Mouse (Mus musculus): ENCODE data around the gene Fgf10. TPM values are rescaled to one million over a fixed set of nuclear protein-coding genes. Genes with fewer than 3 reads are reported as not detected.

Fgf10 gene
- polyA plus RNA-seq, 1 experiment from 2014 or later = 11.8 TPM

- Histone ChIP-seq H3K4me3 (replicated peaks) (no peak overlapping the region), H3K27ac (replicated peaks) (no peak overlapping the region), H3K4me1 (0 out of 2 replicates have a peak, but pooled peaks cover 3% of the 10 kb centered on the region), H3K27me3 (no peaks in the 10 kb centered on the region), H3K9me3 (replicated peaks) (no peaks in the 10 kb centered on the region), H3K9ac (no peak overlapping the region), H3K4me2 (replicated peaks) (no peak overlapping the region), H3K36me3 (no peaks in the 10 kb centered on the region)
- ATAC-seq (ENCODE audit: insufficient number of reproducible peaks, low FRiP score, low TSS enrichment, low read depth) = no peak
- WGBS = 55% methylated on average over 3 of the region's 3 CpGs
These were observed 48.8 kb downstream of the Fgf10 start for GRCm38 (mm10) chr13:118718396-118718795.

DNA sequence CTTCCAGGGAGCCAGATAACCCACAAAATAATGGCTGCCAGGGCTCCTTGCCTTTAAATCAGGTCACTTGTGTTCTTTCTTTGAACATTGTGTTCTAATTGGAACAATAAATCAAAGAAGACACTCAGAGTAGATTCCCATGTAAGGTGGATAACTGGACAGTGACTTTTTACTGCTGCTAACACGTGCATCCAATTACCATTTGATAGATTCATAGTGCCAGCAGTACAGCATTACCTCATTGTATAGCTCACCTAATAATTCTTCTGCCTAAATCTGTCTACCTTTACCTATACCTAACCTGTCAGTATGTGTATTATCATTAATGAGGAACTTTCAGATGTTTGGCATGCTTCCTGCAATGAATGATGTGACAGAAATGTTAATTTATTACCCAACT, 52.1 kb downstream of the Fgf10 start:
- Histone ChIP-seq H3K36me3 (no peaks in the 10 kb centered on the region), H3K4me2 (replicated peaks) (no peak overlapping the region), H3K9ac (no peak overlapping the region), H3K4me1 (no peaks in the 10 kb centered on the region), H3K27me3 (no peaks in the 10 kb centered on the region), H3K9me3 (replicated peaks) (no peaks in the 10 kb centered on the region), H3K27ac (replicated peaks) (no peak overlapping the region), H3K4me3 (replicated peaks) (no peak overlapping the region)
- ATAC-seq (ENCODE audit: insufficient number of reproducible peaks, low FRiP score, low TSS enrichment, low read depth) = no peak
- WGBS = 61% methylated on average over 1 of the region's 1 CpGs

GRCm38 (mm10) chr13:118731850-118732552, 62.4 kb downstream of the Fgf10 start:
- H3K36me3 ChIP-seq = no peaks in the 10 kb centered on the region

DNA sequence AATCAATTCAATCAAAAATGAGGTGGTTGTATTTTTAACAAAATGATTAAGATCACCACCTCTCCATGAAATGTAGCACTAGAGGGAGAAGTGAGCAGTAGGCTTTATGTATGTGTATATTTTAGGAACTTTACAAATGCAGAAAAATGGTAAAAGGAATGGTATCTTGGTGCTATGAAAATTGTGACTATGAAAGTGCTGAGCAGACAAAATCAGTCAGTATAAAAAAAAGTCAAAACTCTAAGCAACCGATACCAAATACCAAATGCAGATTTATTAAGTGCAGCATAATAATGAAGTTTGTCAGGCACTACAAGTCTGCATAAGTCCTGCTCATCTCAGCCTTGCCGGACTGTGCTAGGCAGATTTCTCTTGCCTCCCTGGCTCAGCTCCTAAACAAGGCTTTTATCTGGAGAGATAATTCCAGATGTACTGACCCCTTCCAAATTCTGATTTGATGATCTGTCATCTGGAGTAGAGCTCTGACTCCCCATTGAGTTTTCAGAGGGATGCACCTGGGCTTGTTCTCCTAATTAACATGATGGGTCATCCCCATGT, 70.3 kb downstream of the Fgf10 start:
- H3K4me3 ChIP-seq (replicated peaks) = no peak overlapping the region
- no peaks in the 10 kb centered on the region for H3K27me3 ChIP-seq
- H3K9me3 ChIP-seq (replicated peaks) = no peaks in the 10 kb centered on the region
- H3K36me3 ChIP-seq = no peaks in the 10 kb centered on the region
- H3K9ac ChIP-seq = no peak overlapping the region
- WGBS = 75% methylated on average over 2 of the region's 2 CpGs
- ATAC-seq (ENCODE audit: insufficient number of reproducible peaks, low FRiP score, low TSS enrichment, low read depth) = no peak
- peaks cover 5% of the 10 kb centered on the region; the same call in 1 of the 2 replicates for H3K4me1 ChIP-seq
- no peak overlapping the region for H3K4me2 ChIP-seq (replicated peaks)
- H3K27ac ChIP-seq (replicated peaks) = no peak overlapping the region

More at GRCm38 (mm10) chr13:118731850-118732552, 62.4 kb downstream of the Fgf10 start:
- no peak for ATAC-seq (ENCODE audit: insufficient number of reproducible peaks, low FRiP score, low TSS enrichment, low read depth)
- peaks cover 5% of the 10 kb centered on the region; the same call in 1 of the 2 replicates for H3K4me1 ChIP-seq
- 26% methylated on average over 12 of the region's 12 CpGs for WGBS
- H3K4me3 ChIP-seq (replicated peaks) = peak overlapping the region; percentile 19
- no peak overlapping the region for H3K9ac ChIP-seq
- no peaks in the 10 kb centered on the region for H3K27me3 ChIP-seq
- no peaks in the 10 kb centered on the region for H3K9me3 ChIP-seq (replicated peaks)
- peak overlapping the region; percentile 73 for H3K27ac ChIP-seq (replicated peaks)
- H3K4me2 ChIP-seq (replicated peaks) = peak overlapping the region; percentile 41

- Histone ChIP-seq H3K9ac (no peak overlapping the region), H3K4me3 (replicated peaks) (no peak overlapping the region), H3K4me2 (replicated peaks) (no peak overlapping the region), H3K9me3 (replicated peaks) (no peaks in the 10 kb centered on the region), H3K36me3 (no peaks in the 10 kb centered on the region), H3K4me1 (no peaks in the 10 kb centered on the region), H3K27me3 (no peaks in the 10 kb centered on the region), H3K27ac (replicated peaks) (no peak overlapping the region)
- 70% methylated on average over 4 of the region's 4 CpGs for WGBS
- ATAC-seq (ENCODE audit: insufficient number of reproducible peaks, low FRiP score, low TSS enrichment, low read depth) = no peak
These were observed 73.2 kb downstream of the Fgf10 start for GRCm38 (mm10) chr13:118742788-118743187.

- H3K4me2 ChIP-seq (replicated peaks) = no peak overlapping the region
- H3K4me1 ChIP-seq = no peaks in the 10 kb centered on the region
- no peaks in the 10 kb centered on the region for H3K27me3 ChIP-seq
- H3K4me3 ChIP-seq (replicated peaks) = no peak overlapping the region
- H3K9ac ChIP-seq = no peak overlapping the region
- 80% methylated on average over 7 of the region's 7 CpGs for WGBS
- ATAC-seq (ENCODE audit: insufficient number of reproducible peaks, low FRiP score, low TSS enrichment, low read depth) = no peak
- H3K36me3 ChIP-seq = no peaks in the 10 kb centered on the region
- H3K27ac ChIP-seq (replicated peaks) = no peak overlapping the region
- H3K9me3 ChIP-seq (replicated peaks) = no peaks in the 10 kb centered on the region
These were observed 75.2 kb downstream of the Fgf10 start for GRCm38 (mm10) chr13:118744806-118745205.

DNA sequence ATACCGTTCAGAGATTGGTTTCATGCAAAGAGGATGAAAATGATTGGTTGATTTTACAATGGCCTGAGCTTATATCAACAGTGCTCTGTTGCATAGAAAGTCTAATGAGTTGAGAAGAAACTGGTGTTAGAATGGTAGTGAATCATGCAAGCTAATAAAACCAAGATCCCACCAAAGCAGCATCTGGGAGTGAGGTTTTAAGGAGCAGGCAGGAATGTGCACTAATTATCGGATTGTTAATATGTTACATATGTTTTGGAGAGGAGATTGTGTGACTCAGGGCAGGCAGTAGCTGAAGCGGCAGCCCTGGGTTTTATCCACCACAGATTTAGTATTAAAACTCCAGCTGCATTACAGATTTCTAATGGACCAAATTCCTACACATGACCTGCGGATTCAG, 76.8 kb downstream of the Fgf10 start:
- 46% methylated on average over 4 of the region's 4 CpGs for WGBS
- no peak overlapping the region for H3K27ac ChIP-seq (replicated peaks)
- no peak overlapping the region for H3K4me2 ChIP-seq (replicated peaks)
- no peaks in the 10 kb centered on the region for H3K4me1 ChIP-seq
- no peaks in the 10 kb centered on the region for H3K27me3 ChIP-seq
- no peak overlapping the region for H3K9ac ChIP-seq
- no peaks in the 10 kb centered on the region for H3K36me3 ChIP-seq
- no peak for ATAC-seq (ENCODE audit: insufficient number of reproducible peaks, low FRiP score, low TSS enrichment, low read depth)
- H3K9me3 ChIP-seq (replicated peaks) = no peaks in the 10 kb centered on the region
- H3K4me3 ChIP-seq (replicated peaks) = no peak overlapping the region

GRCm38 (mm10) chr13:118754024-118754423, 84.4 kb downstream of the Fgf10 start:
- Histone ChIP-seq H3K27me3 (no peaks in the 10 kb centered on the region), H3K27ac (replicated peaks) (no peak overlapping the region), H3K9ac (no peak overlapping the region), H3K4me3 (replicated peaks) (no peak overlapping the region), H3K4me1 (0 out of 2 replicates have a peak, but pooled peaks cover 3% of the 10 kb centered on the region), H3K4me2 (replicated peaks) (no peak overlapping the region), H3K36me3 (no peaks in the 10 kb centered on the region), H3K9me3 (replicated peaks) (no peaks in the 10 kb centered on the region)
- 41% methylated on average over 4 of the region's 4 CpGs for WGBS
- ATAC-seq (ENCODE audit: insufficient number of reproducible peaks, low FRiP score, low TSS enrichment, low read depth) = no peak

DNA sequence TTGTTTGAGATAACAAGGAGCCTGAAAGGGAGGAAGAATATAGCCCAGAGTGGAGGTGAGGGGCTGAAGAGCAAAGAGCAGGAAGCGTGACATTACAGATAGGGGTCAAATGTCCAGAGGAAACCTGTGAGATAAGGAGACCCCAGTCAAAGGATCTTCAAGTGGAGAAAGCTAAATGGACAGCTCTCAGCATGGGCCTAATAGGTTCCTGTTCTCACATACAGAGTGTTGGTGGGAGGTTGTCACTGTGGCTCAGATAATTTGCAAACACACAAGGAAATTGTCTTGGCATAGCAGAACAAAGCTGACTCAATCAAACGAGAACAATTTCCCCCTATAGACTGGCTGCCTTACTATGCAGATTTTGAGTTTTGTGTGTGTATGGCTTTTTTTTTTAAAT, 89.4 kb downstream of the Fgf10 start:
- Histone ChIP-seq H3K4me1 (no peaks in the 10 kb centered on the region), H3K4me3 (replicated peaks) (no peak overlapping the region), H3K27ac (replicated peaks) (no peak overlapping the region), H3K9ac (no peak overlapping the region), H3K9me3 (replicated peaks) (no peaks in the 10 kb centered on the region), H3K36me3 (no peaks in the 10 kb centered on the region), H3K4me2 (replicated peaks) (no peak overlapping the region), H3K27me3 (no peaks in the 10 kb centered on the region)
- no peak for ATAC-seq (ENCODE audit: insufficient number of reproducible peaks, low FRiP score, low TSS enrichment, low read depth)
- 48% methylated on average over 2 of the region's 2 CpGs for WGBS

DNA sequence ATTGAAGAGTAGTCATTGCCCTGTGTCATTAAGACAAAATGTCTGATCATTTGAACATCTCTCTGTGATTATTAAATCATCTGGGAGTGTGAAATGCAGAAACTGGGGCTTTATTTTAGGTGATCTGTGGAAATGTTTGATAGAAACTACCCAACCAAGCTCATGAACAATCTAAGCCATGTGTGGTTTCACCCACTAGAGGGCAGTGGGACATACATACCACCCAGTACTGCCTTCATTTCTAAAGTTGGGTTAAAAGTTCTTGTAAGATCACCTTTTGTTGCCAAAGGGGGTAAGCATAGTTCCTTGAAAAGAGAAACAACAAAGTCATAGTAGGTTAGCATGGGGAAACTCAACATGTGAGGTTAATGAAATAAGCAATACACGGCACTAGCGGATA, 93.4 kb downstream of the Fgf10 start:
- H3K4me3 ChIP-seq (replicated peaks) = no peak overlapping the region
- H3K27me3 ChIP-seq = no peaks in the 10 kb centered on the region
- H3K4me2 ChIP-seq (replicated peaks) = no peak overlapping the region
- 75% methylated on average over 2 of the region's 2 CpGs for WGBS
- no peak for ATAC-seq (ENCODE audit: insufficient number of reproducible peaks, low FRiP score, low TSS enrichment, low read depth)
- H3K9ac ChIP-seq = no peak overlapping the region
- no peak overlapping the region for H3K27ac ChIP-seq (replicated peaks)
- H3K9me3 ChIP-seq (replicated peaks) = no peaks in the 10 kb centered on the region
- no peaks in the 10 kb centered on the region for H3K36me3 ChIP-seq
- H3K4me1 ChIP-seq = no peaks in the 10 kb centered on the region

GRCm38 (mm10) chr13:118772188-118772587, 102.6 kb downstream of the Fgf10 start:
- Histone ChIP-seq H3K9ac (no peak overlapping the region), H3K4me1 (no peaks in the 10 kb centered on the region), H3K9me3 (replicated peaks) (no peaks in the 10 kb centered on the region), H3K4me3 (replicated peaks) (no peak overlapping the region), H3K27ac (replicated peaks) (no peak overlapping the region), H3K36me3 (no peaks in the 10 kb centered on the region), H3K27me3 (no peaks in the 10 kb centered on the region), H3K4me2 (replicated peaks) (no peak overlapping the region)
- ATAC-seq (ENCODE audit: insufficient number of reproducible peaks, low FRiP score, low TSS enrichment, low read depth) = no peak

DNA sequence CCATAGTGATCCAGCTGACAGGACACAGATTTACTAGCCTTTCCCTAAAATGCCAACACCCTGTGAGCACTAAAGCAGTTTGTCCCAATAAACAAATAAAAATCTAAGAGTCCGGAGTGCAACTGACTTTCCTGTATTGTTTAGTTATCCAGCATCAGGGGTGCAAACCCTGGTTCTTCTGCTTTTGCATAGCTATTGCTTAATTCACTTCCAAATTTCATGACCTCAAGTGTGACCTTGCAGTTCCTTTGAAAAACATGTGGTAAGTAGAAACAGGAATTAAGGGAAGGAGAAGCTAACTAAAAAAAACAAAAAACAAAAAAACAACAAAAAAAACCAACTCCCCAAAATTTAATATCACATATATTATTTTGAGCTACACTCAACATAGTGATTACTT, 105.6 kb downstream of the Fgf10 start:
- Histone ChIP-seq H3K4me2 (replicated peaks) (no peak overlapping the region), H3K27ac (replicated peaks) (no peak overlapping the region), H3K4me3 (replicated peaks) (no peak overlapping the region), H3K9ac (no peak overlapping the region), H3K27me3 (no peaks in the 10 kb centered on the region), H3K4me1 (no peaks in the 10 kb centered on the region), H3K9me3 (replicated peaks) (no peaks in the 10 kb centered on the region), H3K36me3 (no peaks in the 10 kb centered on the region)
- ATAC-seq (ENCODE audit: insufficient number of reproducible peaks, low FRiP score, low TSS enrichment, low read depth) = no peak
- 55% methylated on average over 1 of the region's 1 CpGs for WGBS
